Mouse (Mus musculus): ENCODE results near the gene Greb1. TPM values are rescaled to one million over a fixed set of nuclear protein-coding genes. Genes with fewer than 3 reads are reported as not detected.
A peak's percentile ranks its signal among the peaks of the same experiment; 100 is the strongest.

The Greb1 gene
- polyA plus RNA-seq, 1 experiment from 2014 or later = 0.92 TPM

- Histone ChIP-seq H3K4me1 (ENCODE audit: control insufficient read depth, low read depth, low read length) (no peaks in the 10 kb centered on the region), H3K4me2 (ENCODE audit: low read depth, low read length) (no peak overlapping the region), H3K27me3 (ENCODE audit: control insufficient read depth, insufficient read depth, low read depth, low read length) (no peaks in the 10 kb centered on the region), H3K27ac (ENCODE audit: low read length) (no peak overlapping the region), H3K36me3 (ENCODE audit: control insufficient read depth, insufficient read depth) (no peaks in the 10 kb centered on the region), H3K4me3 (ENCODE audit: low read depth, low read length) (no peak overlapping the region), H3K9ac (ENCODE audit: low read depth, low read length) (no peak overlapping the region), H3K9me3 (replicated peaks; ENCODE audit: control insufficient read depth, low read length) (no peaks in the 10 kb centered on the region)
- 52% methylated on average over 8 of the region's 8 CpGs for WGBS (ENCODE audit: insufficient replicate concordance)
- no peak for ATAC-seq (ENCODE audit: low read depth)
Measured at GRCm38 (mm10) chr12:16644698-16645097, 156.0 kb downstream of the Greb1 start.

GRCm38 (mm10) chr12:16643508-16644345 lies 157.0 kb downstream of the Greb1 start:
- no peak overlapping the region for H3K27ac ChIP-seq (ENCODE audit: low read length)
- no peak for ATAC-seq (ENCODE audit: low read depth)
- no peak overlapping the region for H3K4me3 ChIP-seq (ENCODE audit: low read depth, low read length)
- no peak overlapping the region for H3K9ac ChIP-seq (ENCODE audit: low read depth, low read length)
- no peaks in the 10 kb centered on the region for H3K4me1 ChIP-seq (ENCODE audit: control insufficient read depth, low read depth, low read length)
- H3K9me3 ChIP-seq (replicated peaks; ENCODE audit: control insufficient read depth, low read length) = no peaks in the 10 kb centered on the region
- H3K27me3 ChIP-seq (ENCODE audit: control insufficient read depth, insufficient read depth, low read depth, low read length) = no peaks in the 10 kb centered on the region
- WGBS (ENCODE audit: insufficient replicate concordance) = 60% methylated on average over 12 of the region's 12 CpGs
- H3K4me2 ChIP-seq (ENCODE audit: low read depth, low read length) = no peak overlapping the region
- no peaks in the 10 kb centered on the region for H3K36me3 ChIP-seq (ENCODE audit: control insufficient read depth, insufficient read depth)

GRCm38 (mm10) chr12:16642000-16642399 lies 158.7 kb downstream of the Greb1 start:
- H3K36me3 ChIP-seq (ENCODE audit: control insufficient read depth, insufficient read depth) = no peaks in the 10 kb centered on the region
- no peaks in the 10 kb centered on the region for H3K27me3 ChIP-seq (ENCODE audit: control insufficient read depth, insufficient read depth, low read depth, low read length)
- H3K4me2 ChIP-seq (ENCODE audit: low read depth, low read length) = no peak overlapping the region
- H3K4me1 ChIP-seq (ENCODE audit: control insufficient read depth, low read depth, low read length) = no peaks in the 10 kb centered on the region
- no peak overlapping the region for H3K4me3 ChIP-seq (ENCODE audit: low read depth, low read length)
- 48% methylated on average over 5 of the region's 5 CpGs for WGBS (ENCODE audit: insufficient replicate concordance)
- no peak overlapping the region for H3K9ac ChIP-seq (ENCODE audit: low read depth, low read length)
- H3K9me3 ChIP-seq (replicated peaks; ENCODE audit: control insufficient read depth, low read length) = no peaks in the 10 kb centered on the region
- no peak for ATAC-seq (ENCODE audit: low read depth)
- H3K27ac ChIP-seq (ENCODE audit: low read length) = no peak overlapping the region

- no peaks in the 10 kb centered on the region for H3K36me3 ChIP-seq (ENCODE audit: control insufficient read depth, insufficient read depth)
- H3K27ac ChIP-seq (ENCODE audit: low read length) = no peak overlapping the region
- 67% methylated on average over 6 of the region's 6 CpGs for WGBS (ENCODE audit: insufficient replicate concordance)
- no peak overlapping the region for H3K4me3 ChIP-seq (ENCODE audit: low read depth, low read length)
- ATAC-seq (ENCODE audit: low read depth) = no peak
- H3K4me1 ChIP-seq (ENCODE audit: control insufficient read depth, low read depth, low read length) = no peaks in the 10 kb centered on the region
- H3K9me3 ChIP-seq (replicated peaks; ENCODE audit: control insufficient read depth, low read length) = no peaks in the 10 kb centered on the region
- no peaks in the 10 kb centered on the region for H3K27me3 ChIP-seq (ENCODE audit: control insufficient read depth, insufficient read depth, low read depth, low read length)
- no peak overlapping the region for H3K4me2 ChIP-seq (ENCODE audit: low read depth, low read length)
- H3K9ac ChIP-seq (ENCODE audit: low read depth, low read length) = no peak overlapping the region
Measured at GRCm38 (mm10) chr12:16640075-16640474, 160.6 kb downstream of the Greb1 start.

DNA sequence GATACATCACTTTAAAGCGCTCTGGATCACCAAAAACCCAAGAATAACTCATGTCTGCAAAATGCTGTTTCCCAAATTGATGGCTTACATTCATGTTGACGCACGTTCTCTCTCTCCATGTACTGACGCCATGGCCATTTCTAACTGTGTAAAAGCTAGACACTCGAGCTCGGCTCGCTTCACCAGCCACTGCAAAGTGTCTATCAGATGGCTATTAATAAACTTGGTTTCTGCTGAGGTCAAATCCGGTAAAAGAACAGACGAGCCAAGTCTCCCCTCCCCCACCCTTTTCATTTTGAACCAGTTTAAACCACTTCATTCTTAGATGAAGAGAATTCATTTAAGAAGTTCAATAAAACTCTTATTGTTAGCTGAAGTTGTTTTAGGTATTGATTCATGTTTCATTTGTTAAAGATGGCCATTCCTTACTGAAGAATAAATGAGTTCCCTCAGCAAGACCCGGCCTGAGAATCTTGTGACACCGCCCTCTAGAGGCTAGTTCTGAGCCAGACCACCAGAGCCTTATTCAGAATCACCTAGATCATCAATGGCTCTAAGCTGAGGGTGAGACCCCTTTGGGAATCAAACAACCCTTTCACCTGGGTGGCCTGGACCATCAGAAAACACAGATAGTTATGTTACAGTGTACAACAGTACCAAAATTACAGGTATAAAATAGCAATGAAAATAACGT lies 161.5 kb downstream of the Greb1 start:
- Histone ChIP-seq H3K27me3 (ENCODE audit: control insufficient read depth, insufficient read depth, low read depth, low read length) (no peaks in the 10 kb centered on the region), H3K27ac (ENCODE audit: low read length) (no peak overlapping the region), H3K4me3 (ENCODE audit: low read depth, low read length) (no peak overlapping the region), H3K36me3 (ENCODE audit: control insufficient read depth, insufficient read depth) (no peaks in the 10 kb centered on the region), H3K9ac (ENCODE audit: low read depth, low read length) (no peak overlapping the region), H3K4me2 (ENCODE audit: low read depth, low read length) (no peak overlapping the region), H3K9me3 (replicated peaks; ENCODE audit: control insufficient read depth, low read length) (no peaks in the 10 kb centered on the region), H3K4me1 (ENCODE audit: control insufficient read depth, low read depth, low read length) (no peaks in the 10 kb centered on the region; the same call in 1 of the 2 replicates)
- no peak for ATAC-seq (ENCODE audit: low read depth)
- WGBS (ENCODE audit: insufficient replicate concordance) = 54% methylated on average over 12 of the region's 12 CpGs

DNA sequence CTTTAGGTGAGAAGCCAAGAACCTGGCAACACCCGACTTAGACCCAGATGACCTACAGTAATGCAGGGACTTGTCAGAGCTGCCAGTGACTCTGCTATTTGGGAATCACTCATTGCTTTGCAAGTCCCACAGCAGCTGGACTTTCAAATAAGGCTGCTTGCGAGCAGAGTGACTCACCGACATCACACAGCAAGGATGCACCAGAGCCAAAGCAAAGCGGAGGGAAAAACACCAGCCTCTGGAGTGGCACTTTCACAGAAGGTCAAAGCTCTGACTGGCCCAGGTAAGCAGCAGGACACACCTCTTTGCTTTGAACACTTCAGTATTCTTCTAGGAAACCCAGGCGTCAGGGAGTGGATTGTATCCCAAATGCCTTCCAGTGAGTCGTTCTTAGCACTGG lies 164.9 kb downstream of the Greb1 start:
- H3K4me2 ChIP-seq (ENCODE audit: low read depth, low read length) = no peak overlapping the region
- H3K4me3 ChIP-seq (ENCODE audit: low read depth, low read length) = no peak overlapping the region
- no peaks in the 10 kb centered on the region for H3K27me3 ChIP-seq (ENCODE audit: control insufficient read depth, insufficient read depth, low read depth, low read length)
- H3K9me3 ChIP-seq (replicated peaks; ENCODE audit: control insufficient read depth, low read length) = no peaks in the 10 kb centered on the region
- no peaks in the 10 kb centered on the region for H3K36me3 ChIP-seq (ENCODE audit: control insufficient read depth, insufficient read depth)
- no peak for ATAC-seq (ENCODE audit: low read depth)
- WGBS (ENCODE audit: insufficient replicate concordance) = 49% methylated on average over 6 of the region's 6 CpGs
- H3K4me1 ChIP-seq (ENCODE audit: control insufficient read depth, low read depth, low read length) = no peaks in the 10 kb centered on the region; the same call in 1 of the 2 replicates
- H3K9ac ChIP-seq (ENCODE audit: low read depth, low read length) = no peak overlapping the region
- no peak overlapping the region for H3K27ac ChIP-seq (ENCODE audit: low read length)

GRCm38 (mm10) chr12:16634075-16634813 lies 166.4 kb downstream of the Greb1 start:
- no peaks in the 10 kb centered on the region for H3K27me3 ChIP-seq (ENCODE audit: control insufficient read depth, insufficient read depth, low read depth, low read length)
- H3K9ac ChIP-seq (ENCODE audit: low read depth, low read length) = no peak overlapping the region
- WGBS (ENCODE audit: insufficient replicate concordance) = 38% methylated on average over 14 of the region's 14 CpGs
- no peak overlapping the region for H3K4me3 ChIP-seq (ENCODE audit: low read depth, low read length)
- no peaks in the 10 kb centered on the region for H3K36me3 ChIP-seq (ENCODE audit: control insufficient read depth, insufficient read depth)
- no peak overlapping the region for H3K27ac ChIP-seq (ENCODE audit: low read length)
- no peaks in the 10 kb centered on the region; the same call in 1 of the 2 replicates for H3K4me1 ChIP-seq (ENCODE audit: control insufficient read depth, low read depth, low read length)
- ATAC-seq (ENCODE audit: low read depth) = no peak
- H3K4me2 ChIP-seq (ENCODE audit: low read depth, low read length) = no peak overlapping the region
- H3K9me3 ChIP-seq (replicated peaks; ENCODE audit: control insufficient read depth, low read length) = no peaks in the 10 kb centered on the region

DNA sequence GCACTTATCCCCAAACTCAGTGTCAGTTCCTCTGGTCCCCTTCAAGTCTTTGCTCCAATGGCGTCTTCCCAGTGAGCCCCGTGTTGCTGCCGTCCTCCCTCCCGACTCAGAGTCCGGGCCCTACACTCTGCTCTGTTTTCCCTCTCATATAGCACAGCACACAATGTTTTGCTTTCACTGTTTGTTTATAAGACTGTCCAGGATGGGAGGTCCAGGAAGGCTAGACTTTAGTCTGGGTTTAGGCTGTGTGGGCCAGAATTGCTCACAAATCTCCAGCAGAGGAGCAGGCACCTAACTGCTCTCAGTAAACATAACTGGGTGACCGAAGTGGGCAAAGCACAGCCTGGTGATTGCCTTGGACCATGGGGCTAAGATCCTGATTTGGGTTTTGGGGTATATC lies 167.5 kb downstream of the Greb1 start:
- H3K27me3 ChIP-seq (ENCODE audit: control insufficient read depth, insufficient read depth, low read depth, low read length) = no peaks in the 10 kb centered on the region
- ATAC-seq (ENCODE audit: low read depth) = peak; percentile 69
- 68% methylated on average over 6 of the region's 6 CpGs for WGBS (ENCODE audit: insufficient replicate concordance)
- no peak overlapping the region for H3K9ac ChIP-seq (ENCODE audit: low read depth, low read length)
- H3K27ac ChIP-seq (ENCODE audit: low read length) = no peak overlapping the region
- no peaks in the 10 kb centered on the region for H3K9me3 ChIP-seq (replicated peaks; ENCODE audit: control insufficient read depth, low read length)
- H3K36me3 ChIP-seq (ENCODE audit: control insufficient read depth, insufficient read depth) = no peaks in the 10 kb centered on the region
- H3K4me1 ChIP-seq (ENCODE audit: control insufficient read depth, low read depth, low read length) = no peaks in the 10 kb centered on the region; the same call in 1 of the 2 replicates
- H3K4me2 ChIP-seq (ENCODE audit: low read depth, low read length) = no peak overlapping the region
- H3K4me3 ChIP-seq (ENCODE audit: low read depth, low read length) = no peak overlapping the region
